Mouse (Mus musculus): ENCODE measurements at regions not wholly inside any gene's neighbourhood (a gene's known extent, or its start where the extent isn't known, plus 50 kb on each side); places are given as distances from the start of the nearest gene placed in this dataset.

GRCm38 (mm10) chr16:86209319-86209718 lies 307.7 kb upstream of the Adamts5 start:
- TF ChIP-seq CTCF (IDR thresholded peaks at IDR 0.05; ENCODE audit: borderline replicate concordance, extremely low read depth, insufficient read depth, insufficient read length) (no peak), POLR2A (IDR thresholded peaks at IDR 0.05; ENCODE audit: borderline replicate concordance, extremely low read depth, insufficient read depth, insufficient read length, poor library complexity, severe bottlenecking) (no peak)

Measured in brain, embryonic 14.5 days (tissue).